Mouse (Mus musculus): ENCODE data around the gene Rrad.

DNA sequence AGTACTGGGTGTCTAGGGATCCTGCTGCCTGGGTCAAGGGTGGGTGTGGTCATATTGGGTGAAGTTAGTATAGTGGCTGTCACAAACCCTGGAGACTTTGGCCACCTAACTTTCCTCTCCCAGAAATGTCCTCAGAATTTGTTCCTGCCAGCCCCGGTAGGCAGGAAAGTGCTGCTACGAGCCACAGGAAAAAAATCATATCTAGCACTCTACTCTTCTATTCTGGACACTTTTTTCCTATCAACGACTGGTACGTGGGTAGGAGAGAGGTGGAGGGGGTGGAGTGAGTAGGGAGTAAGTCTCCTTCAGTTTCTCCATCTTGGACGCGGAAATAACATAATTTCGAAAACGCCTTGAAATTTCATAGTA, 1.0 kb downstream of the Rrad start:
- no peak for TF ChIP-seq CTCF (IDR thresholded peaks at IDR 0.05; ENCODE audit: insufficient read depth, low read depth, low read length)
- no peak for TF ChIP-seq POLR2A (IDR thresholded peaks at IDR 0.05; ENCODE audit: insufficient read depth, low read depth, low read length)

Data from olfactory bulb, adult 2 months (tissue).